ENCODE assay signal across 9 mouse cellular contexts in genomic region chr9:27203134-27203533, GRCm38 (mm10). TPM values are rescaled to one million over a fixed set of nuclear protein-coding genes. Genes with fewer than 3 reads are reported as not detected.
DNase-seq lines count a peak whose midpoint lies in the region; ATAC-seq lines count a peak whose summit lies in the region.
"Had no signal": no experiment of that assay in that cellular context is flagged by ENCODE, and none has a peak within 500 bp of the region (broad histone marks: within the 10 kb centered on the region; RNA-seq: fewer than 3 reads in every experiment).

No protein-coding gene starts in this region.

- no peaks in the 10 kb centered on the region for H3K9me3 ChIP-seq in hindbrain, embryonic 14.5 days (ENCODE audit: control insufficient read depth, low read length)
- H3K9me3 ChIP-seq: limb, embryonic 13.5 days had no signal

- H3K36me3 ChIP-seq in hindbrain, embryonic 14.5 days (replicated peaks; ENCODE audit: control insufficient read depth, insufficient read depth) = no peaks in the 10 kb centered on the region
- H3K36me3 ChIP-seq: limb, embryonic 13.5 days had no signal

- ATAC-seq in hindbrain, embryonic 14.5 days (ENCODE audit: low FRiP score) = peak; percentile 97
- no peak for ATAC-seq in megakaryocyte-erythroid progenitor cell, adult 5-6 weeks (replicated peaks; ENCODE audit: low FRiP score, low TSS enrichment, poor library complexity, severe bottlenecking)

- H3K4me1 ChIP-seq in hindbrain, embryonic 14.5 days (replicated peaks; ENCODE audit: control insufficient read depth, insufficient read depth, low read length) = peaks cover 30% of the 10 kb centered on the region

- 3% methylated on average over 2 of the region's 2 CpGs for WGBS in hindbrain, embryonic 14.5 days

- no peak overlapping the region for H3K4me3 ChIP-seq in hindbrain, embryonic 14.5 days (replicated peaks; ENCODE audit: low read length)
- H3K4me3 ChIP-seq: limb, embryonic 13.5 days had no signal

- peak; percentile 51 for DNase-seq in adrenal gland, adult 8-10 months
- peak; percentile 74 for DNase-seq in embryo, embryonic 11.5 days (ENCODE audit: low read depth, low spot score)
- peak; percentile 88 for DNase-seq in hindbrain, embryonic 14.5 days (ENCODE audit: low spot score)
- peak; percentile 55 to 79 for DNase-seq in left cerebral cortex, adult 18-20 months (ENCODE audit: low spot score in 2 of 2)
- DNase-seq in retina, postnatal 1 day = peak; percentile 95
- DNase-seq in lung, adult 18-20 months = no peak
- no peak for DNase-seq in spleen, postnatal 14 days (ENCODE audit: low spot score in 2 of 2)

- H3K27ac ChIP-seq in hindbrain, embryonic 14.5 days = peak overlapping the region; percentile 74
- H3K27ac ChIP-seq: limb, embryonic 13.5 days had no signal

- no peaks in the 10 kb centered on the region for H3K27me3 ChIP-seq in hindbrain, embryonic 14.5 days (ENCODE audit: control insufficient read depth, insufficient read depth, low read length)
- H3K27me3 ChIP-seq: limb, embryonic 13.5 days had no signal

- H3K4me2 ChIP-seq in hindbrain, embryonic 14.5 days (replicated peaks) = no peak overlapping the region
- H3K4me2 ChIP-seq: limb, embryonic 13.5 days had no signal

- H3K9ac ChIP-seq in hindbrain, embryonic 14.5 days = no peak overlapping the region
- H3K9ac ChIP-seq: limb, embryonic 13.5 days had no signal

RNA-seq across cellular contexts. Expression of gene Jam3, which starts 47.9 kb away (rescaled TPM):
- total RNA-seq in adrenal gland, adult 8-10 months (2022) = 10 to 100 TPM; 40.4 to 55.7 (median 47.1) TPM
- polyA plus RNA-seq in hindbrain, embryonic 14.5 days (2014; fragmentation: Nextera tagmentation; extraction: Ambion mirVana) = 44.5 and 46.1 TPM in 2 replicates
- 10 to 100 TPM; 27.3 to 32.7 TPM for total RNA-seq in left cerebral cortex, adult 18-20 months (2021)
- total RNA-seq in megakaryocyte-erythroid progenitor cell, adult 5-6 weeks (2014; fragmentation: Nextera tagmentation) = not detected in 2 replicates
- not detected in 2 replicates for total RNA-seq in megakaryocyte-erythroid progenitor cell, adult 5-6 weeks (2017)

Comparison
In these comparisons a context has a peak if more than half of its experiments do, and no peak if none do; other contexts are left out.
1. DNase-seq: peak in adrenal gland, adult 8-10 months (single experiment), embryo, embryonic 11.5 days (single experiment), hindbrain, embryonic 14.5 days (single experiment), left cerebral cortex, adult 18-20 months (2 of 2) and retina, postnatal 1 day (single experiment); none in lung, adult 18-20 months (0 of 2) and spleen, postnatal 14 days (0 of 2).
2. RNA of gene Jam3, which starts 47.9 kb away (total RNA-seq): 40.4 to 55.7 TPM in adrenal gland, adult 8-10 months and 27.3 to 32.7 TPM in left cerebral cortex, adult 18-20 months; not detected in megakaryocyte-erythroid progenitor cell, adult 5-6 weeks; every median in the first group is over 10 times any median in the second.